In the genomic region with DNA sequence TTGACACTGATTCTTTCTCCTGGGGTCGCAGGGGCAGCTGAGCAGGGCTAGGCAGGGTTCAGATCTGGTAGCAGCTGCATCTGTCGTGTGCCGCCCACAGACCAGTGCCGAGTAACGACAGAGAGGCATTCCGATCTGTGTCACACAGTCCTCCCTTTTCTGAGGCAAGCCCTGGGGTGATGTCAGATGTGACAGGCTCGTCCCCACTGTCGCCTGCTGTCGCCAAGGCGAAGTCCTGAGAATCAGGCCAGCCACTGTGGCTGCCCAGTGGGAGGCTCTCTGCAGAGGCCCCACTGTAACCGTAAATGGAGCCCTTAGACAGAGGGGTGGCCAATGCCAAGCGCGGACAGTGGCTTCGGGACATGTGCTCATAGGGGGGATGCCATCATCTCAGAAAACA, we compare ENCODE assay signal across 11 mouse cellular contexts.
A peak's percentile ranks its signal among the peaks of the same experiment; 100 is the strongest.
DNase-seq lines count a peak whose midpoint lies in the region; ATAC-seq and TF ChIP-seq lines count a peak whose summit lies in the region.
"Had no signal": no experiment of that assay in that cellular context is flagged by ENCODE, and none has a peak within 500 bp of the region (broad histone marks: within the 10 kb centered on the region; RNA-seq: fewer than 3 reads in every experiment).

No protein-coding gene starts in this region.

- no peaks in the 10 kb centered on the region for H3K27me3 ChIP-seq in forebrain, postnatal 0 days (ENCODE audit: insufficient read depth, low read length)
- no peaks in the 10 kb centered on the region for H3K27me3 ChIP-seq in forebrain, embryonic 13.5 days
- H3K27me3 ChIP-seq in hindbrain, embryonic 10.5 days (ENCODE audit: insufficient read depth, poor library complexity, severe bottlenecking): peaks cover 21% of the 10 kb centered on the region; the same call in 1 of the 2 replicates
- H3K27me3 ChIP-seq: forebrain, embryonic 12.5 days; midbrain, embryonic 12.5 days had no signal

- no peaks in the 10 kb centered on the region; the same call in 1 of the 2 replicates for H3K36me3 ChIP-seq in forebrain, postnatal 0 days (ENCODE audit: insufficient read depth)
- H3K36me3 ChIP-seq in forebrain, embryonic 13.5 days (ENCODE audit: poor library complexity, severe bottlenecking): no peaks in the 10 kb centered on the region
- no peaks in the 10 kb centered on the region for H3K36me3 ChIP-seq in hindbrain, embryonic 10.5 days
- H3K36me3 ChIP-seq: forebrain, embryonic 12.5 days; midbrain, embryonic 12.5 days had no signal

- no peak overlapping the region for H3K9ac ChIP-seq in forebrain, postnatal 0 days
- H3K9ac ChIP-seq in forebrain, embryonic 13.5 days: no peak overlapping the region
- H3K9ac ChIP-seq: forebrain, embryonic 12.5 days; midbrain, embryonic 12.5 days had no signal

- H3K9me3 ChIP-seq in forebrain, postnatal 0 days (ENCODE audit: low read length): no peaks in the 10 kb centered on the region
- H3K9me3 ChIP-seq in forebrain, embryonic 13.5 days (replicated peaks): no peaks in the 10 kb centered on the region
- no peaks in the 10 kb centered on the region for H3K9me3 ChIP-seq in hindbrain, embryonic 10.5 days
- H3K9me3 ChIP-seq: forebrain, embryonic 12.5 days; midbrain, embryonic 12.5 days had no signal

- no peak overlapping the region for H3K27ac ChIP-seq in forebrain, postnatal 0 days (ENCODE audit: low read depth, low read length)
- no peak overlapping the region for H3K27ac ChIP-seq in forebrain, embryonic 13.5 days
- H3K27ac ChIP-seq in hindbrain, embryonic 10.5 days: peak overlapping the region; percentile 19; the same call in 1 of the 2 replicates
- H3K27ac ChIP-seq: forebrain, embryonic 12.5 days; midbrain, embryonic 12.5 days had no signal

- no peak for DNase-seq in forebrain, postnatal 0 days
- DNase-seq in Muller cell, postnatal 12 days (ENCODE audit: inconsistent ontology term): peak; percentile 85
- DNase-seq in hindbrain, embryonic 10.5 days (ENCODE audit: low spot score): peak; percentile 56
- peak; percentile 61 to 70 for DNase-seq in left cerebral cortex, adult 9 months (ENCODE audit: low spot score in 2 of 2)
- DNase-seq in spleen, postnatal 36 days (ENCODE audit: low spot score in 2 of 2): no peak
- DNase-seq in urinary bladder, postnatal 36 days (ENCODE audit: low spot score in 2 of 2): no peak
- no peak for DNase-seq in c-Kit-positive CD71-positive TER-119-positive erythroid progenitor cells, embryonic 14.5 days (ENCODE audit: low spot score)
- DNase-seq: heart, postnatal 4 days had no signal

- 47% methylated on average over 14 of the region's 14 CpGs for WGBS in forebrain, postnatal 0 days
- 58% methylated on average over 14 of the region's 14 CpGs for WGBS in forebrain, embryonic 13.5 days
- 29% methylated on average over 14 of the region's 14 CpGs for WGBS in hindbrain, embryonic 10.5 days

- peak; percentile 67 for ATAC-seq in forebrain, postnatal 0 days
- ATAC-seq in forebrain, embryonic 13.5 days: no peak

- no peak overlapping the region for H3K4me3 ChIP-seq in forebrain, postnatal 0 days (ENCODE audit: low read depth, low read length)
- no peak overlapping the region for H3K4me3 ChIP-seq in forebrain, embryonic 13.5 days
- no peak overlapping the region for H3K4me3 ChIP-seq in hindbrain, embryonic 10.5 days
- H3K4me3 ChIP-seq: forebrain, embryonic 12.5 days; midbrain, embryonic 12.5 days had no signal

- no peaks in the 10 kb centered on the region for H3K4me1 ChIP-seq in forebrain, postnatal 0 days (ENCODE audit: insufficient read depth)
- H3K4me1 ChIP-seq in forebrain, embryonic 13.5 days: no peaks in the 10 kb centered on the region
- peaks cover 32% of the 10 kb centered on the region for H3K4me1 ChIP-seq in hindbrain, embryonic 10.5 days (replicated peaks)

- no peak for TF ChIP-seq CTCF in forebrain, postnatal 0 days (IDR thresholded peaks at IDR 0.05; ENCODE audit: low read depth)

- H3K4me2 ChIP-seq in forebrain, postnatal 0 days (ENCODE audit: low read depth): no peak overlapping the region
- H3K4me2 ChIP-seq in forebrain, embryonic 13.5 days: no peak overlapping the region
- H3K4me2 ChIP-seq: forebrain, embryonic 12.5 days; midbrain, embryonic 12.5 days had no signal

Comparison
In these comparisons a context has a peak if more than half of its experiments do, and no peak if none do; other contexts are left out.
1. DNase-seq: peak in Muller cell, postnatal 12 days (single experiment), hindbrain, embryonic 10.5 days (single experiment) and left cerebral cortex, adult 9 months (2 of 2); none in forebrain, postnatal 0 days (single experiment), spleen, postnatal 36 days (0 of 2), urinary bladder, postnatal 36 days (0 of 2) and c-Kit-positive CD71-positive TER-119-positive erythroid progenitor cells, embryonic 14.5 days (single experiment).